Mouse (Mus musculus) limb, embryonic 11.5 days (tissue): ENCODE results near the gene App. TPM values are rescaled to one million over a fixed set of nuclear protein-coding genes. Genes with fewer than 3 reads are reported as not detected.

Experiments used
- ATAC-seq: fragments of 200-750 bp; cut with Nextera tagmentation; 2 replicates; pipeline ENCODE4 v1.8.0; 2017; ENCODE audit warnings: low read depth; ENCODE audit not compliant: insufficient number of reproducible peaks, low FRiP score, low TSS enrichment
- DNase-seq: peaks from one replicate; pipeline ENCODE4 v3.0.0-alpha.2; 2015; ENCODE audit warnings: low spot score
- H3K27ac ChIP-seq: fragments of 300-500 bp; sonication (generic); replicated peaks from 2 replicates; pipeline ENCODE4 v1.5.1; 2014; ENCODE audit warnings: low read depth, mild to moderate bottlenecking, low read length
- H3K27me3 ChIP-seq: fragments of 300-500 bp; sonication (generic); 2 replicates; pipeline ENCODE4 v1.6.1; 2014; ENCODE audit warnings: mild to moderate bottlenecking, low read length, mixed read lengths; ENCODE audit not compliant: control insufficient read depth, insufficient read depth
- H3K36me3 ChIP-seq: fragments of 300-500 bp; sonication (generic); 2 replicates; pipeline ENCODE4 v1.6.1; 2014; ENCODE audit warnings: mild to moderate bottlenecking, low read length, moderate library complexity, mixed read lengths; ENCODE audit not compliant: control insufficient read depth, insufficient read depth
- H3K4me1 ChIP-seq: fragments of 300-500 bp; sonication (generic); 2 replicates; pipeline ENCODE4 v1.6.1; 2014; ENCODE audit warnings: low read length, mixed read lengths; ENCODE audit not compliant: control insufficient read depth, insufficient read depth
- H3K4me2 ChIP-seq: fragments of 300-500 bp; sonication (generic); 2 replicates; pipeline ENCODE4 v1.6.1; 2014; ENCODE audit warnings: low read depth, mild to moderate bottlenecking, moderate library complexity; ENCODE audit not compliant: severe bottlenecking
- H3K4me3 ChIP-seq: fragments of 300-500 bp; sonication (generic); 2 replicates; pipeline ENCODE4 v1.5.1; 2014; ENCODE audit warnings: low read depth, low read length
- H3K9ac ChIP-seq: fragments of 300-500 bp; sonication (generic); 2 replicates; pipeline ENCODE4 v1.6.1; 2014; ENCODE audit warnings: mild to moderate bottlenecking, low read length
- H3K9me3 ChIP-seq: fragments of 300-500 bp; sonication (generic); 2 replicates; pipeline ENCODE4 v1.6.1; 2016; ENCODE audit warnings: low read length; ENCODE audit not compliant: control insufficient read depth
- WGBS: fragments of 180-500 bp; shearing (Covaris S2); extraction: QIAGEN DNeasy Blood & Tissue Kit; methylation state at CpG from one replicate; pipeline ENCODE4 v1.1.7; 2014; 5-methylcytosine and 5-hydroxymethylcytosine counted together
- polyA plus RNA-seq: library from polyadenylated mRNA; unstranded; fragments of >200 nt; fragmentation: Nextera tagmentation; extraction: Ambion mirVana; gene quantifications from 2 replicates; pipeline ENCODE4 v1.2.1, GENCODE M21; 2014

App gene
- polyA plus RNA-seq, 1 experiment from 2014 or later: 93.6 TPM

DNA sequence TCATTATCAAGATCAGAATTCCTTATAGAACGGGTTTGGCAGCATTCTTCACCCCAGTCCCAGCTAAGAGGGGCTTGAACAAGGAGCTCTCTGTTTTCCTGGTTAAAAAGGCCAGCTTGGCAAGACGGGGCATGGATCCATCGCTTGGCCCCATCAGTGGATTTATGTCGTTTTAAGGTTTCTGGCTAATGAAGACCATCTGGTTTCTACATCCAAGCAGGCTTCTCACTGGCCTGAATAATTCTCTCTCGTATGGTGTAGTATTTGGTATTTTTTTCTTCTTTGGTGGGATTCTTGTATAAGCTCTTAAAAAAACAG is 45.3 kb downstream of the App start:
- H3K27me3 ChIP-seq: no peaks in the 10 kb centered on the region
- H3K4me2 ChIP-seq: peak overlapping the region; percentile 22; the same call in 1 of the 2 replicates
- no peak overlapping the region for H3K4me3 ChIP-seq
- H3K9ac ChIP-seq: no peak overlapping the region
- under 1% methylated on average over 5 of the region's 5 CpGs for WGBS
- H3K4me1 ChIP-seq: peaks cover 28% of the 10 kb centered on the region
- no peaks in the 10 kb centered on the region for H3K36me3 ChIP-seq
- DNase-seq: peak; percentile 68
- H3K9me3 ChIP-seq: no peaks in the 10 kb centered on the region
- peak; percentile 40 for ATAC-seq
- peak overlapping the region; percentile 87 for H3K27ac ChIP-seq

GRCm38 (mm10) chr16:85127661-85128346 is 45.8 kb downstream of the App start:
- no peaks in the 10 kb centered on the region for H3K9me3 ChIP-seq
- ATAC-seq (0 out of 2 replicates have a peak, but pooled peaks have one; percentile 2), DNase-seq (no peak)
- WGBS: 65% methylated on average over 11 of the region's 11 CpGs
- peak overlapping the region; percentile 84 for H3K27ac ChIP-seq
- no peak overlapping the region for H3K9ac ChIP-seq
- no peak overlapping the region for H3K4me3 ChIP-seq
- peaks cover 25% of the 10 kb centered on the region for H3K4me1 ChIP-seq
- no peaks in the 10 kb centered on the region for H3K36me3 ChIP-seq
- H3K27me3 ChIP-seq: no peaks in the 10 kb centered on the region
- peak overlapping the region; percentile 22; the same call in 1 of the 2 replicates for H3K4me2 ChIP-seq

DNA sequence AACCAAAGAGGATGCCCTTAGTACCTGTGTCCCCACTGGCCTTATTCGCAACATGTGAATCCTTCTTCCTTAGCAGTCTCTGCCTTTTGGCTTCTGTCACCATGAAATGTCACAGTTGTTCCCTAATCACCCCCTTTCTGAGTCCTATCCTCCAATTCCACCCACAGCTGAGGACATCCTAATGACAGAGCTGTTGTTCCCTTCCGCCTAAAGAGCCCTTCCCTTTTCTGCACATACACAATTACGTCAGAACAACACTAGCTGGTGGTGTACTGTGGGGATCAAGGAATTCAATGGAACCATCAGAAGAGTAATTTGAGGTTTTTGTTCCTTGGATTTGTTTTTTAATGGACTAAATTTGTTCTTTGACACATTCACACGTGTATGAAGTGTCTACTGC is 48.9 kb downstream of the App start:
- no peak for ATAC-seq
- 93% methylated on average over 4 of the region's 4 CpGs for WGBS

GRCm38 (mm10) chr16:85121983-85122382 is 51.6 kb downstream of the App start:
- WGBS: 85% methylated on average over 5 of the region's 5 CpGs

More for the DNA sequence above, 48.9 kb downstream of the App start:
- peaks cover 23% of the 10 kb centered on the region for H3K4me1 ChIP-seq
- no peak overlapping the region for H3K27ac ChIP-seq
- H3K9me3 ChIP-seq: no peaks in the 10 kb centered on the region
- H3K4me3 ChIP-seq: no peak overlapping the region
- H3K36me3 ChIP-seq: no peaks in the 10 kb centered on the region
- H3K4me2 ChIP-seq: no peak overlapping the region
- no peak for DNase-seq
- H3K27me3 ChIP-seq: no peaks in the 10 kb centered on the region
- no peak overlapping the region for H3K9ac ChIP-seq

DNA sequence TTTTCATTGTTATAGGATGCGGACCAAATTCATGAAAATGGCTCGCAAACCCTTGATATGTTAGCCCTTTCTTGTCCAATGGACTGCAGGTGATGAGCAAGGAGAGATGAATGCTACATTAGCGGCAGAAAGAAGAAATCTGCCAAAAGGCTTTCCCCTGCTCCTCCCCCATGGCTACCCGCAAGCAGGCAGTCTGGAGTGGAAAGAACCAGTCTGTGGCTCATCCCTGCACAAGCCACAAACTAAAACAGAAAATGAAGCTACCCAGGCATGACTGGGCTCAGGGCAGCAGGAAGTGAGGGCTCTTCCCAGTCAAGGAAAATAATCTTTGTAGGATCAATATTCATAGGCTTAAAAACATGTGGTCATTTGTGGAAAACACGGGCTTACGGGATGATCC is 54.6 kb downstream of the App start:
- Histone ChIP-seq H3K4me2 (no peak overlapping the region), H3K27ac (no peak overlapping the region), H3K9ac (no peak overlapping the region), H3K27me3 (no peaks in the 10 kb centered on the region), H3K36me3 (no peaks in the 10 kb centered on the region), H3K4me3 (no peak overlapping the region), H3K4me1 (no peaks in the 10 kb centered on the region), H3K9me3 (no peaks in the 10 kb centered on the region)
- WGBS: 95% methylated on average over 6 of the region's 6 CpGs
- ATAC-seq: no peak
- no peak for DNase-seq

More at GRCm38 (mm10) chr16:85121983-85122382, 51.6 kb downstream of the App start:
- no peak for DNase-seq
- Histone ChIP-seq H3K9me3 (no peaks in the 10 kb centered on the region), H3K4me1 (peaks cover under 1% of the 10 kb centered on the region; the same call in 1 of the 2 replicates), H3K27me3 (no peaks in the 10 kb centered on the region), H3K4me2 (no peak overlapping the region), H3K36me3 (no peaks in the 10 kb centered on the region), H3K9ac (no peak overlapping the region), H3K27ac (no peak overlapping the region), H3K4me3 (no peak overlapping the region)
- no peak for ATAC-seq

DNA sequence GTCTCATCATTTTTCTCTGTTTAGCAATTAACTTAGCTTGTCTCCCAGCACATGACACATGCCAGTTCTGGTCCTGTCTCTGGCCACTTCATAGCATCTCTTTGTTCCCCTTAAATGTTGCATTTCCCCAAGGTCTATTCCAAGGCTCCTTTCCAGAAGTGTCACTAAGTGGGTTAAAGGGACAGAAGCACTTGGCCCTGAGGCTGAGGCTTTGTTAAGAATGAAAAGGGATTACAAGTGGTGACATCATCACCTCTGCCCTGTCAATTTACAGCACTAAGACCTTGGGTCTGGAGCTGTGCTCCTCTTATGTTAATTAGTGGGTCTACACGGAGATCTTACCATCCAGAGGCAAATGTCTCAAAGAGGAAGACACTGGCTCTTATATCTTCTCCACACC is 56.0 kb downstream of the App start:
- 55% methylated on average over 1 of the region's 1 CpGs for WGBS

DNA sequence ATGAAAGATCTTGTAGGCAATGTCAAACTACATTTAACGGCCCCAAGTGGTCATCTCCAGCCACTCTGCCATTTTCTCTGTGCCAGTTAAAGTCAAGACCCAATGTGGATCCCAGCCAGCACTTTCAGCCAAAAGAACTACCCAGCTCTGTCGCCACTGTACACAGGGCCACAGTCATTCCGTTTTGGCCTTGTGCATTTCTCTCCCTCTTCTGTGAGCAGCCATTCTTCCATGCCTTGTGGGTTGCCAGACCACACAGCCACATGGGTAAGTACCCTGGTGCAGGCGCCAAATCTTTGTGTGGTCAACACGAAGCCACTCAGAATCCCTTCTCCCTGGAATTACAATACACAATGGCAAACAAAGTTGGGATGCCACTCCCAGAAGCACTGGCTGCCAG is 57.7 kb downstream of the App start:
- WGBS: 91% methylated on average over 5 of the region's 5 CpGs
- H3K9ac ChIP-seq: no peak overlapping the region
- ATAC-seq (no peak), DNase-seq (no peak)
- H3K4me2 ChIP-seq: no peak overlapping the region
- H3K27me3 ChIP-seq: no peaks in the 10 kb centered on the region
- H3K9me3 ChIP-seq: no peaks in the 10 kb centered on the region
- no peak overlapping the region for H3K27ac ChIP-seq
- H3K36me3 ChIP-seq: no peaks in the 10 kb centered on the region
- H3K4me3 ChIP-seq: no peak overlapping the region
- no peaks in the 10 kb centered on the region; the same call in 1 of the 2 replicates for H3K4me1 ChIP-seq

More for the DNA sequence above, 56.0 kb downstream of the App start:
- ATAC-seq (no peak), DNase-seq (no peak)
- Histone ChIP-seq H3K27me3 (no peaks in the 10 kb centered on the region), H3K27ac (no peak overlapping the region), H3K36me3 (no peaks in the 10 kb centered on the region), H3K9ac (no peak overlapping the region), H3K4me1 (no peaks in the 10 kb centered on the region), H3K9me3 (no peaks in the 10 kb centered on the region), H3K4me2 (no peak overlapping the region), H3K4me3 (no peak overlapping the region)

DNA sequence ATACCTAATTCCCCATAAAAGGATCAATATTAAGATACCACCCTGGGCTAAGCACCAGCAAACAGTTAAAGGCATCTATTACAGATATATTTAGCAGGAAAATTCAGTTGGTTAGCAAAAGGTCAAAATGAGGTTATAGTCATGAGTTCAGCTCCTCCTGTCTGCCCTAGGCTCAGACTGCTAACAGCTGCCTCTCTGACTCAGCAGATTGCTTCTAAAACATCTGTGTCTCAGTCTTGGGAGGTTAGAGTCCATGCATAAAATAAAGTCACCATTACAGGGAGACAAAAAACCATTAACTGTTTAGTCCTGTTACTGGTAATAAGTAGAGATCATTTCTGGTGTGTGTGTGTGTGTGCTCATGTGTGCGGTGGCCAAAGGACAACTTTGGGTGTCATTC is 58.8 kb downstream of the App start:
- Histone ChIP-seq H3K4me1 (peaks cover 8% of the 10 kb centered on the region), H3K9ac (no peak overlapping the region), H3K4me2 (no peak overlapping the region), H3K36me3 (no peaks in the 10 kb centered on the region), H3K27me3 (no peaks in the 10 kb centered on the region), H3K27ac (no peak overlapping the region), H3K4me3 (no peak overlapping the region), H3K9me3 (no peaks in the 10 kb centered on the region)
- WGBS: 96% methylated on average over 1 of the region's 1 CpGs
- no peak for ATAC-seq
- DNase-seq: no peak

DNA sequence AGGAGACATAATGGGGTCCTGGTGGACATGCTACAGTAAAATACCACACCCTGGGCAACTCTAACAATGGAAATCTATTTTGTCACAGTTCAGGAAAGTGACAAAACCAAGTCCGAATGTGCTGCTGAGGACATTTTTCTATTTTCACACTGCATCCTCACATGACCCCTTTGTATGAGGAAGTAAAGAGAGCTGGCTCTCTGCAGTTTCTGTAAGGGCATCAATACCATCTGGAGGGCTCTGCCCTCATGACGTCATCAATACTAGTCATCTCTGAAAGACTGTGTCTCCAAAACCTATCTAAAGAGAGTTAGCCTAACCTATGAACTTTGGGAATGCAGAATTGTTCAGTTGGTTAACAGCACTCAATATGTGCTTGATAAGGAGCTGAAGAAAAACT is 59.6 kb downstream of the App start:
- 90% methylated on average over 2 of the region's 2 CpGs for WGBS
- Histone ChIP-seq H3K4me3 (no peak overlapping the region), H3K4me1 (peaks cover 8% of the 10 kb centered on the region), H3K4me2 (no peak overlapping the region), H3K27ac (no peak overlapping the region), H3K9me3 (no peaks in the 10 kb centered on the region), H3K27me3 (no peaks in the 10 kb centered on the region), H3K9ac (no peak overlapping the region), H3K36me3 (no peaks in the 10 kb centered on the region)
- DNase-seq: no peak
- ATAC-seq: no peak
